Mouse (Mus musculus) heart, postnatal 0 days (tissue): ENCODE results near the gene Kcnk1.

Experiments
- CTCF ChIP-seq: IDR thresholded peaks from 2 replicates; pipeline ENCODE4 v1.5.1; 2016; ENCODE audit warnings: antibody characterized with exemption, control low read depth, low read depth
- EP300 ChIP-seq: IDR thresholded peaks from 2 replicates; pipeline ENCODE4 v1.6.1; 2016; ENCODE audit warnings: antibody characterized with exemption, low read depth

- TF ChIP-seq CTCF: no peak
- no peak for TF ChIP-seq EP300
Measured at GRCm38 (mm10) chr8:126010900-126011299, 15.9 kb downstream of the Kcnk1 start.
